Mouse (Mus musculus) natural killer cell, adult 2 months (primary cell): ENCODE results near the gene Mta1.

Source experiments
- DNase-seq, 2 experiments: peaks; one replicate each; pipeline ENCODE4 v3.0.0; 2022; ENCODE audit warnings: low spot score in 2 of 2

The Mta1 gene

DNA sequence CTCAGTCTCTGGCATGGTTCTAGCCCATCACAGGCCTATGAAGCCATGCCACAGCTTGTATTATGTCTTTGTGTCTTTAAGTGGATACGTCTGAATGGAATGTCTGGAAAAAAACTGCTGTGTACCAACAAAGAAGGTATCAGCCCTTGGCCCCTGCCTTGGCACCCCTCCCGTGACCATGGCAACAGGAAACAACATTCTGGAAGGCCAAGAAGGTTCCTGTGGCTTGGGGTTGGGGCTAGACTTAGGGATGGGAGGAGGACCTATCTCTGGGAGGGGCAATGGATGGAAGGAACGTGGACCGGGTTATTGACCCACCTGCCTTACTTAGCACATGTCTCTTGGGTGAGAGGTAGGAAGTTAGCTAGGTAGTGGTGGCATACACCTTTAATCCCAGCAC is 51.3 kb downstream of the Mta1 start:
- no peak for DNase-seq

DNA sequence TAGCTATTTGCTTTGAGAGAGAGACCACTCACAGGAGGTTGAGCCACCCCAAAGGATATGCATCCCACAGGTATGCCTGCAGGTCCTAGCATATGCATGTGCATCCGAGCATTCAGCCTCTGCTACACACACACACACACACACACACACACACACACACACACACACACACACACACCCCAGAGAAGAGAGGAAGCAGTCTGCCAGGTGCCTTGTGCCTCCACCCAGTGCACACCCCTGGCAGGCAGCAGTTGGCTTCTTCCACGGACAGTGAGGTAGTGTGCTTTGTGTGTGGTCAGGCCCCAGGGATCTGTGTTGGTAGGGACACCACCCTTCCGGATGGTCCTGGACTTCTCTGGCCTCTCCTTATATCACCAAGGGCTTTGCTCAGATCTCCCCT is 51.8 kb downstream of the Mta1 start:
- DNase-seq: peak in 1 of 2 experiments; percentile 44

DNA sequence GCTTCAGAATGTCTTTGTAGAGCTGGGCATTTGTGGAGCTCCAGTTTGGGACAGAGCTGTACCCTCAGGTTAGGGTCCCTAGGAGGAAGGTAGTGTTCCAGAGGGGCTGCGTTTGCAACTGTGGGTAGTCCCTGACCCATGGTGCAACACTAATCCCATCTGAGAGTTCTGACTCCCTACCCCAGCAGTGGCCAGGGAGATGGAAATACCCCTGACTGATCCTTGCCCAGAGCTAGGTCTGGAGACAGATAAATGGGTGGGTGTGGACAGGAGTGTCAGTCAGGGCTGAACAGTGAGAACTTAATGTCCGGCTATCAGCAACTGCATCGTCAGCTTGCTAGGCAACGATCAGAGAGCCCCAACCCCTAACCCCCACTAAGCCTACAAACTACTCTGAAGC is 52.5 kb downstream of the Mta1 start:
- DNase-seq: no peak

DNA sequence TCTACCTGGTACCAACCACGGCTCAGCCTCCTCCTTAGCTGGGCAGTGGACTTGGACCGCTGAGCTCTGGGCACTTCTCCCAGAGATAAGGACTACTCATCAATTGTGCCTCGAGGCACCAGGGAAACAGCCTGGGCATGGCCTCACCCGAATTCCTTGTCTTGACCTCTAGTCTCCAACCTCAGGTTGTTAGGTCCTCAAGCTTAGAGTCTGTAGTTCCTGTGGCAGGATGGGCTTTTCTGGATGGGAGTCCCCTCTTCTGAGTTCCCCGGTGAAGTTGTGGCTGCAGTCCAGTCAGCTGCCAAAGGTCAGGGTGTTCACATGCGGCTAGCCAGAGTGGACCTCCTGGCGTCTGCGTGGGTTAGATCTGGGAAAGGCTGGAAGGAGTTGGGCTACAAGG is 53.0 kb downstream of the Mta1 start:
- no peak for DNase-seq

DNA sequence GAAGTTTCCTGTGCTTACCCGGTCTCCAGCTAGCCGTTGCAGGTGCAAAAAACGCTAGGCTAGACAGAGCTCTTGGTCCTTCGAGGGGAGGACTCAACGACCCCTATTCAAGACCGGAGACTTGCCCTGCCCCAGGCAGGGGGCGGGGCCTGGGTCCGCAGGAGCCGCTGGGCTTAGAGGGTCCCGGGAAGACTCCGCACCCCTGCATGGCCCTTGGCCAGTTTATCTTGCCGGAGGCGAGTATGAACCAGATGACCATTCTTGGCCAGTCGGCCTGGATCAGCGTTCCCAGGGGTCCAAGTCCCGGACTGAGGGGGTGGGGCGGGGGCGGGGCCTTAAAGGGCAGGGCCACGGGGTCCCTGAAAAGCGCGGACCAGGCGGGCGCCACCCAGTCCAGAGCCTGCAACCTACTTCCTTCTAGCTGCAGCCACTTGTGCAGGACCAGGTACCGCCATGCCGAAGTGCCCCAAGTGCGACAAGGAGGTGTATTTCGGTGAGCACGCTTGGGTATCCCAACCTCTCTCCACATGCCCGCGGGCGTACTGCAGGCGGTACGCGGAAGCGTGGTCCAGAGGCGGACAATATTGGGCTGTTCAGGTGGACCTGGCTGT is 53.7 kb downstream of the Mta1 start:
- peak; percentile 56 to 57 for DNase-seq

DNA sequence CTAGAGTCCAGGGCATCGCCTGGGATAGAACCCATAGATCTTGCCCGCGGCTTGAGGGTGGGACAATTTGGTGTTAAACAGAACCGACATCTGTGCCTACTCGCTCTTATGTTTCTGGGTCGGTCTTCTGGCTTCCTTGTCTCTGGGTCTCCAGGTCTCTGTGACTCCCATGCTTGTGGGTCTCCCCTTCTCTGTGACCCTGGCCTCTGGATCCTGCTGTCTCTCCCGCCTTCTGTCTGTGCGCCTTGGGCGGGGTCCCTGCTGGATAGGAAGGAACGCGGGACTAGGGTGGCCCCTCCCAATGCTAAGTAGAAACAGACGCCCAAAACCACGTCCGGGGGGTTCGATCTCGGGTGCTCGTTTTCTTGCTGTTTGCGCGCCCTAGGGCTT is 54.2 kb downstream of the Mta1 start:
- DNase-seq: peak; percentile 61 to 66

DNA sequence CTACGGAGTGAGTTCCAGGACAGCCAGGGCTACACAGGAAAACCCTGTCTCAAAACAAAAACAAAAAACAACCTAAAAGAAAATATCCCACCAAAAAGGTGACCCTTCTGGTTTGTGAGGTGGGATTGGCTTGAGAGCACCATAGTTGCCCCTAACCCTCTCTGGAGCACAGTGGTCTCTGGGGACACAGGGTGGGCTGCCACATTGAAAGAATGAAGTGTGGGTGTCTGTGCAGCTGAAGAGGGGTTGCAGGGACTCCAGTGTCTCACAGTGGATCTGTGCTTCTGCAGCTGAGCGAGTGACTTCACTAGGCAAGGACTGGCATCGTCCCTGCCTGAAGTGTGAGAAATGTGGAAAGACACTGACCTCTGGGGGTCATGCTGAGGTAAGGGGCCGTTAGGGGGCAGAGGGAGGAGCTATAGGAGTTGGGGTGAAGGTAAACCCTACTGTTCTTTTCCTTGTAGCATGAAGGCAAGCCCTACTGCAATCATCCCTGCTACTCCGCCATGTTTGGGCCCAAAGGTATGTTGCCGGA is 55.0 kb downstream of the Mta1 start:
- no peak for DNase-seq

DNA sequence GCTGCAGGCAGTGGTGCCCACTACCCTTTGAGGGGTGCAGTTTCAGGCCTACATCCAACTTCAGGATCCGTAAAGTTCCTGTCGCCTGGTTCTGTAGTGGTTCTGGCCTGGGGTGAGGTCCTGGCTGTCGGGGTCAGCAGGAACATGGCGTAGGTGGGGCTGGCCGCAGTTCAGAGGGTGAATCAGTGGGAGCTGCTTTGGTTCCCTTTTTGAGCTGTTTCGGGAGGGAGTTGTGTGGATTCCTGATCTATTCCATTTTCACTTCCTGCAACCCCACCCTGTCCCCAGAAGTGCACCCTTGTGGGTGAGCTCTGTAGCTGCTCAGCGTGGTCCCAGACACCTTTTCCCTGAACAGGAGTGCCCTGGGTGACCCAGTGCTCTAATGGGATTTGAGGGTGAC is 55.9 kb downstream of the Mta1 start:
- DNase-seq: no peak

DNA sequence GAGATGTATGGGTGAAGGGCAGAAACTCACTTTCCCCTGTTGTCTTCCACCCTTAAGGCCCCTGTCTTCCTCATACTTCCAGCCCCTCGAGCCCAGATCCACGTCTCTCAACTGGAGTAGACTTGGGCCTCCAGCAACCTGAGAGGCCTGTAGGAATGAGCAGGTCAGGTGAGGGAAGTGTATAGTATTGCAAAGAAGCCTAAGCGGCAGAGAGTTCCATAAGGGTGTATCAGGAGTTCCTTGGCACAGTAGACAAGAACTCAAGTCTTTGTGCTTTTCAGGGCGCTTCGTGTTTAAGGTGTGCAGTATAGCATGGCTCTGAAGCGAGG is 56.6 kb downstream of the Mta1 start:
- DNase-seq: no peak

DNA sequence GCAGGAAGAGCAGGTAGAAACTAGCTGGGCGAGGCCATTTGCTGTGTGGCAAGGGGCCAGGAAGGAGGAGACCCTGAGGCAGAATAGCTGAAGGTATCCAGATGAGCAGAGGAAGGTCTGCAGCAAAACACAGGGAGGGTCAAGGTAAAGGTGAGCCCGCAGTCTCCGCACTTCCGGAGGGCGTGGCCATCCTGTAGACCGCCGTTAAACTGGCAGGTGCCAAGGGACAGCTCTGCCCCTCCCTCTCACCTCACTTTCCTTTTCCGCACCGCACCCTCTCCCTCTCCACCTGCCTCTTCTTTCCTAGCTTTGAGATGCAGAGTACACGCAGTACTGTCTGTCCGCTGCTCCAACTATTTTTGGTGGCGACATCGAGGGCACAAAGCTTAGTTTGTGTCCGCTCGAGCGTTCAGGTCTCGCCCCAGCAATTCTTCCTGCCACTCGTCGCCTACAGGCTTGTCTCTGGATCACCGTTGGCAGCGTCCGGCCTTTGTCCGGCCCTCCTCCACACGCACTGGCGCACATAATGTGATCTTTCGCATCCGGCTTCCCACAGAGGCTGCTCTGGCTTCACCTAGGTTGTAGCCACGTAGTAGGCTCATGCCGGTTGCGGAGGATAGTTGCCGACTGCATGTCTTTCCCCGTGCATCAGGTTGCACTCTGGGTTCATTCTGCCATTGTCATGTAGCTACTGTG is 57.1 kb downstream of the Mta1 start:
- peak; percentile 59 to 63 for DNase-seq

DNA sequence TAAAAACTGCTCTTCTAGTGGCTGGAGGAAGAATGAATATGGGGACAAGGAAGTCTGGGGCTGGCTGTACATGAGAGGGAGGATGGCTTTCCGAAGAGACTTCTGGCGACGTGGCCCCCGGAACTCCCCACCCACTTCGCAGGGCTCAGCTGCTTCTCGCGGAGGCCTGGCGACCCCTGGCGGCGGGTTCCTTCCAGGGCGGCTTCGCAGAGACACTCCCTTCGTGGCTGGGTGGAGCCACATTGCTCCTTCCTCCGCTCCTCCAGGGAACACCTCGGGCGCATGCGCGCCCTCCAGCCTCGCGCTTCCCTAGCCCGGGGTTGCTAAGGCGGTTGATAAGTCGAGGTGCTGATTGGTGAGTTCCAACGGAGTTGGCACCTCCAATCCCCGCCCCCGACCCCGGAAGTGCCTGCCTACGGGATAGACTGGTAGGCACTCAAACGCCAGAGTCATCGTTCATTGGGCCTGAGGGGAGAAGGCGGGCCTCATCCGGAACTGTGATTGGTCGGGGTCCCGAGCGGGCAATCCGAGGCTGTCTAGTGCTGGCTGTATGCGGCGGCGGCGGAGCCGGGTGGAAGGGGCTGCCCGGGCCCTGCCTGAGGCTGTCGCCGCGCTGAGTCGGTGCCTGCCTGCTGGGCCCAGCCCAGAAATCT is 57.9 kb downstream of the Mta1 start, which contains the start of gene Tedc1:
Tedc1 (plus strand) TSS at position 535 of the 653 bp plus-strand sequence.
- DNase-seq: peak; percentile 99

DNA sequence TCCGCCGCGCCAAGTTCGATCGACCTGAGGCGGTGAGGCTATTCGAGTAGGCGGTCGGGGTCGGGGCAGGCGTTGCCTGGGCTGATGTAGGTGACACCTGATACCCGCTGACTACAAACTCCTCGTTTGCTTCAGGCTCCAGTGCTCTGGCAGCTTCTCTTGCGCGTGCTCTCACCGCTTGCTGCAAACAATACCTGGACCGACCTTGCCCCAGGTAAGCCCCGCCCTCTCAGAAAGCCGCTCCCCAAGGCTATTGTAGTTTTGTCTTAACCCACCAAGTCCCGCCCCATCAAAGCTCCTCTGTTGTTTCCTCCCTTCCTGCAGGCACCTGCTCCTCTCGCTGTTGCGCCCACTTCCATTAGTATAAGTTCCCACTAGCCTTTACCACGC is 58.5 kb downstream of the Mta1 start:
- DNase-seq: no peak

DNA sequence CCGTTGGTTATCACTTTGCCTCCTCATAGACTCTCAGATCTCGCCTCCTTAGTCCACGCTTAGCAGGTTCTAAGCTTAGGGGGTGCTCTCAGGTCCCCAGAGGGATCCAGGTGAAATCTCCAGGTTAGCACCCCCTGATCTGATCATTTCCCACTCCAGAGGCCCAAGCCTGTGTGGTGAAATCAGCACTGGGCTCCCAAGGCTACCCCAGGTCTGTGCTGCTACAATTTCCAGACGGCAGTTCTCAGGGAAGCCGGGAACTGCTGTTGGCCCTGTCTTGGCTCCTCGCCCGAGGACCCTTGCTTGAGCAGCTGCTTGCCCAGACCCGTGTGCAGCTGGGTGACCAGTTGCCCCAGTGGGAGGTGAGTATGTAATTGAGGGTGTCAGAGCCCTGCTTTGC is 58.9 kb downstream of the Mta1 start:
- DNase-seq: no peak

DNA sequence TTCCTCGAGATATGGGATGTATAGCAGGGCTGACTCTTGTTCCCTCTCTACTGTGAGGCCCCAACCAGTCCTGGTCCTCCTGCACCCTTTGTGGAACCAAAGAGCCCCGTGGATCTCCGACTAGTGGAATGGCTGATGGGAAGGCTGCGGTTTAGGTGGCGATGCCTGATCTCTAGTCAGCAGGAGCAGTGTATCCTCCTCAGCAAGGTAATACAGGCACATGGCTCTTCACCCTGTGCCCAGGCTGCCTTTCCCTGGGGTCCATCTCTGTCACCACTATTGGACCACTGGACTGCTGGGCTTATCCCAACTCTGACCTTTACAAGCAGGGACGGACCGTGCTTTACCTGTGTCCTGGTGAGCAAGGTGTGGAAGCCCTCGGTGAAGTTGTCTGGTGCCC is 59.4 kb downstream of the Mta1 start:
- no peak for DNase-seq

DNA sequence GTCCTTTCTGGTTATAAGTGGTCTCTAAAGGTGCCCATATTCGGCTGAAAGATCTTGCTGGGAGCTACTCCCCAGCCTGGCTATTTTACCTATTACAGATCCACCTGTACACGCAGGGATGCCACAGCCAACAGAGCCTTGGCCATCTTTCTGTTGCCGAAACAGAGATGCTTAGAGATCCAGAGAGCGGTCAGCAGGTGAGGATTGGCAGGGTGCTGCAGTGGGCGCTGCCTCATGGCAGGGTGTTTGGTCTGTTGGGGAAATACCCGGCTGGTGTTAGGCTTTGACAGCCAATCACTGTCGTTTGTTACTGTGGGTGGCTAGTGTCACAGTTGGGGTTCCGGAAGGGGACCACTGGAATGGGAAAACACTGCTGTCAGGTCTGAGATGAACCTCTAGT is 59.9 kb downstream of the Mta1 start:
- no peak for DNase-seq

DNA sequence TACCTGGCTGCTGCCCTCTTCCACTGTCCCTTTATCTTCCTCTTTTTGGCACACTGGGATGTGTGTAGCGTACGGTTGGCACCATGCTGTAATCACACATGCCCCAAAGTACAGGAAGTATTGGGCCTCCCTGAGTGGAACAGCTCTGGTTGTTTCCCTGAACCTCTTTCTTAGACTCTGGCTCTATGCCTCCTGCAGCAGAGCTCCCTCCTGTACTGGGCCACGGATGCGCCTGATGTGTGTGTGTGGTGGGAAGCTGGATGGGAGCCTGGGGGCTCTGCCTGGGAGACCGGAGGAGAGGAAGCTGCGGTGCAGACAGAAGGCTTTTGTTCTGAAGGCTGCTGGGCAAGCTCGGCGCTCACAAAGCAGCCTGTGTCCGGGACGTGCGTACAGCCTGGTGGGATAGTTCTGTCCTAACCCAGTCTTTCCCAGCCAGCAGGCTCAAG is 65.5 kb downstream of the Mta1 start:
- no peak for DNase-seq

DNA sequence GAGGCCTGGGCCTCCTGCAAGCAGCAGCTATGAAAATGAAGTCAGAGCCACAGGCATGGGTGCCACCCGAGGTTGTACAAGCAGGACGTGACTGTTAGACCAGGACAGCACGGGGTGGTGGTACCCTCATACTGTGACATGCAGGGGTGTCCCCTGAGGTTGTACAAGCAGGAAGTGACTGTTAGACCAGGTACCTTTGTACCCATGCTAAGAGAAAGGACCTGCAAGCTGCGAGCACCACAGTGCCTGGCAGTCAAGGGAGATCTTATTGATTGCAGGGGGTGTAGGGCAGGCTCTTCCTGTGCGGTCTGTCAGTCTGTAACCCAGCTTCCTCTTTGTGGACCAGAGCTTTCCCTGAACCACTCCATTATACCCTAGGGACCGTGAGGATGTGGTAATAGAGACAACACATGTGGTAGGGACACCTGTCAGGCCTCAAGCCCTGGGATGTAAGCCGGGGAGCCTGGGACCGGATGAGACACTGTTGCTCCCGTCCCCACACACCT is 70.0 kb downstream of the Mta1 start:
- DNase-seq: peak; percentile 71 to 79

DNA sequence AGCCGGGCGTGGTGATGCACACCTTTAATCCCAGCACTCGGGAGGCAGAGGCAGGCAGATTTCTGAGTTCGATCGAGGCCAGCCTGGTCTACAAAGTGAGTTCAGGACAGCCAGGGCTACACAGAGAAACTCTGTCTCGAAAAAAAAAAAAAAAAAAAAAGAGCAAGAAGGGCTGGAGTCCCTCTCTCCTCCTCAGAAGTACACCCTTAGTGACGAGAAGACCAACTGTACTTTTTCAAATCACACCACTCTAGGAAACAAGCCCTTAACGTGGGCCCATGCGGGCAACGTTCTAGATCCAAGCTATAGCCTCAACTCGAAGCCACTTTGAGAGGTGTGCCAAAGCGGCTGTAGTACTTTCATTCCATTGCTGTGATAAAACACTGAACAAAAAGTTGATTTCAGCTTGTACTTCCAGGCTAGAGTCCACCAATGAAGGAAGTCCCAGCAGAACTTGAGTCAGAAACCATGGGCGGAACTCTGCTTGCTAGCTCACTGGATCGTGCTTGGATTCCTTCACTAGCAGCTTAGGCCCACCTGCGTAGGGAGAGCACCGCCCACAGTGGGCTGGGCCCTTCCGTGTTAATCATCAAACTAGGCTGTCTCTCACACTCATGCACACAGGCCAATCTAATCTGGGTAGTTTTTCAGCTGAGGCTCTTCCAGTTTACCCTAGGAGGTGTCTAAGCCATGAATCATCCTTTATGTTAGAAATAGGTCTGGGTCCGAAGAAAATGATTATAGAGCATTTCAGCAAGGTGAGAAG is 79.1 kb downstream of the Mta1 start:
- no peak for DNase-seq

DNA sequence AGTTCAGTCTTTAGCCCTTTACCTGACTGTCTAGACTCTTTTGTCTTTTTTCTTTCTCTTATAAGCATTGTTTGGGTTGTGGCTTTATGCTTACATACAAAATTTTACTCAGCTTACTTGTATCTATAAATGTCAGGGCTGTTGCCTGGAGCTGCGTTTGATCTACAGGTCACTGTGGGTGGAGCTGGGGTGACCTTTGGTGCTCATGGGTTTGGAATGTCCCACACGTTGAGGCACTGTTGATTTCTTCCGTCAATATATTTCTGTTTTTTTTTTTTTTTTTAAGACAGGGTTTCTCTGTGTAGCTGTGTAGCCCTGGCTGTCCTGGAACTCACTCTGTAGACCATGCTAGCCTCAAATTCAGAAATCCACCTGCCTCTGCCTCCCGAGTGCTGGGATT is 82.9 kb downstream of the Mta1 start:
- DNase-seq: no peak

DNA sequence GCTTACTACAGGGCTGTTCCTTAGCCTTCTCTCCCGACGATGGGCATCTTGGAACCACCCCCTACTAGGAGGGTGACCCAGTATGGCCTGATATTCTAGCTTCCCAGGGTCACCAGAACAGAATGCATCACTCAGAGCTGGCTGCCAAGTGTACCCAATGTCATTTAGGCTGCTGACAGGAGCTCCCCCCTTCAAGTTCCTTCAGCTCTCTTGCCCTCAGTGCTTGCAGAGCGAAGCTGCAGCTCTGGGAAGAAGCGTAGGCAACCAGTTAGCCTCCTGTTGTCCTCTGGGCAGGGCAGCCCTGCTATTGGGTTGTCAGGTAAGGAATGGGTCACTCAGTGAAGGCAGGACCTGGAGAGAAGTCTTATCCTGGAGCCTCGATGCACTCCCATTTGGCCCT is 86.9 kb downstream of the Mta1 start:
- DNase-seq: no peak

DNA sequence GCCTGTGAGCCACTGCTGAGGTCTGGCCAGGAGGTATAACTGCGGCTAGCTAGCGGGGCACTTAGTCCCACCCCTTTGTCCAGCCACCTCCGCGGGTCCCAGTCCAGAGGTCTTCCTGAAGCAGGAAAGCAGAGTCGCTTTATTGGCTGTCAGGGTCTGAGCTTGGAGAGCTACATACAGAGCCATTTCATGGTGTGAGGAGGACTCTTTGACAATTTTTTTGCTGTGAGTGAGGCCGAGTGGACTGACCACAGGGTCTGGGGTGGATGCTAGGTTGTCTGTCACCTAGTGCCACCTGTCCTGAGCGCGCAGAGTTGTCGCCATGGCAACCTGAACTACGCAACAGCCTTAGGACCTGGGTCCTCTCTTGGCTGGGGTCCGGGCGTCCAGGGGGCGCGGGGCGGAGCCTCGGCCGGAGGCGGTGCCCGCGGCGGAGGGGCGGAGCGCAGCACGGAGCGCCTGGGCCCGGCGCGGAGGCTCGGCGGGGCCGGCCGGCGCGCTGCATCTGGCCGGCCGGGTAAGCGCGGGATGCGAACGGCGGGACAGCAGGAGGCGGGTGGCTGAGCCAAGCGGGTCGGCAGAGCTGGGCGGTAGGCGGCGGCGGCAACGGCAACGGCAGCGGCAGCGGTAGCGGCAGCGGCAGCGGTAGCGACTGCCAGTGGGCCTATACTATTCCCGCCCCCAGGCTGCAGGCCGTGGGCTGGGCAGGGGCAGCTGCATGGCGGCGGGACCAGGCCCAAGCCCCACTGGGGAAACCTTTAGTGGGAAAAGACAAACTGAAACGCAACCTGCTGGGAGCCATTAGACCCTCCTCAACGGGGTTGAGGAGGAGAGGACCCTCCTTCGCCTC is 87.6 kb downstream of the Mta1 start, which contains the start of gene Tmem121:
Tmem121 (plus strand) TSS at position 489 of the 850 bp plus-strand sequence.
- peak in 1 of 2 experiments; percentile 21 for DNase-seq
